Mouse (Mus musculus) heart, adult 2 months (tissue): ENCODE results near the gene Gprin1. TPM values are rescaled to one million over a fixed set of nuclear protein-coding genes. Genes with fewer than 3 reads are reported as not detected.

Experiments used
- DNase-seq, 2 experiments: peaks; one replicate each; pipeline ENCODE4 v3.0.0; 2021
- H3K27ac ChIP-seq: fragments of 200-600 bp; 2 replicates; pipeline ENCODE4 v1.8.1; 2022
- H3K27me3 ChIP-seq: fragments of 200-500 bp; 2 replicates; pipeline ENCODE4 v1.6.1; 2012; ENCODE audit warnings: mild to moderate bottlenecking, low read length, inconsistent platforms, mixed read lengths; ENCODE audit not compliant: control insufficient read depth, insufficient read depth
- H3K36me3 ChIP-seq: fragments of 200-500 bp; 2 replicates; pipeline ENCODE4 v1.6.1; 2012; ENCODE audit warnings: low read length, inconsistent platforms; ENCODE audit not compliant: control insufficient read depth, insufficient read depth
- H3K4me1 ChIP-seq: fragments of 200-500 bp; 2 replicates; pipeline ENCODE4 v1.6.1; 2011; ENCODE audit warnings: low read length; ENCODE audit not compliant: control insufficient read depth, insufficient read depth
- H3K4me3 ChIP-seq: fragments of 200-600 bp; 2 replicates; pipeline ENCODE4 v1.8.1; 2022
- H3K79me2 ChIP-seq: fragments of 200-500 bp; replicated peaks from 2 replicates; pipeline ENCODE4 v1.6.1; 2012; ENCODE audit warnings: mild to moderate bottlenecking, inconsistent platforms, low read length, moderate library complexity, mixed read lengths; ENCODE audit not compliant: control insufficient read depth, insufficient read depth
- H3K9ac ChIP-seq: fragments of 200-500 bp; 2 replicates; pipeline ENCODE4 v1.6.1; 2012; ENCODE audit warnings: low read depth, mild to moderate bottlenecking, control low read depth, inconsistent platforms, low read length, mixed read lengths
- CTCF ChIP-seq: fragments of 200-600 bp; IDR thresholded peaks from 2 replicates; pipeline ENCODE4 v1.8.1; 2022; ENCODE audit warnings: antibody characterized with exemption, mild to moderate bottlenecking, moderate library complexity
- EP300 ChIP-seq: fragments of 200-500 bp; IDR thresholded peaks from 2 replicates; pipeline ENCODE4 v1.6.1; 2011; ENCODE audit warnings: low read depth, low read length, control low read depth; ENCODE audit not compliant: insufficient read depth
- POLR2A ChIP-seq: fragments of 200-500 bp; IDR thresholded peaks from 2 replicates; pipeline ENCODE4 v1.6.1; 2011; ENCODE audit warnings: mild to moderate bottlenecking, low read depth, low read length, control low read depth; ENCODE audit not compliant: insufficient read depth
- WGBS: fragments of 180-500 bp; shearing (Covaris S2); methylation state at CpG from one replicate; pipeline ENCODE4 v1.1.7; 2018; 5-methylcytosine and 5-hydroxymethylcytosine counted together
- intact Hi-C: fragments of 180-260 bp; cut with DNase I; formaldehyde crosslinking; loops from one replicate; pipeline ENCODE4 v1.15.1; 2025
- polyA plus RNA-seq: library from polyadenylated mRNA; depleted of rRNA; stranded (reverse); fragments of >200 nt; gene quantifications from 2 replicates; pipeline ENCODE4 v1.2.3, GENCODE M21; 2012
- total RNA-seq, 2 experiments: library from RNA; stranded (reverse); gene quantifications; 2 replicates each; pipeline ENCODE4 v1.2.3; 2021

Gprin1 gene
- total and polyA plus RNA-seq, 3 experiments, result not detected

GRCm38 (mm10) chr13:54758045-54758755 lies 8.5 kb upstream of the Gprin1 start:
- intact Hi-C loops, result no loop called here

GRCm38 (mm10) chr13:54757093-54757830 lies 7.6 kb upstream of the Gprin1 start:
- WGBS, result 45% methylated on average over 10 of the region's 10 CpGs
- no peak overlapping the region for H3K27ac ChIP-seq
- TF ChIP-seq EP300 (no peak), CTCF (no peak), POLR2A (no peak)
- H3K79me2 ChIP-seq, result no peaks in the 10 kb centered on the region
- H3K27me3 ChIP-seq, result peaks cover 3% of the 10 kb centered on the region
- H3K4me1 ChIP-seq, result no peaks in the 10 kb centered on the region
- intact Hi-C loops, result no loop called here
- H3K9ac ChIP-seq, result no peak overlapping the region
- no peak for DNase-seq
- no peak overlapping the region for H3K4me3 ChIP-seq
- no peaks in the 10 kb centered on the region for H3K36me3 ChIP-seq

More at GRCm38 (mm10) chr13:54758045-54758755, 8.5 kb upstream of the Gprin1 start:
- TF ChIP-seq CTCF (peak; percentile 61), POLR2A (no peak)
- no peaks in the 10 kb centered on the region for H3K36me3 ChIP-seq
- H3K27me3 ChIP-seq, result peaks cover 3% of the 10 kb centered on the region
- no peak overlapping the region for H3K27ac ChIP-seq
- peak; percentile 54 to 60 for DNase-seq
- no peak overlapping the region for H3K4me3 ChIP-seq
- WGBS, result under 1% methylated on average over 43 of the region's 43 CpGs
- H3K79me2 ChIP-seq, result no peaks in the 10 kb centered on the region
- no peaks in the 10 kb centered on the region for H3K4me1 ChIP-seq
- H3K9ac ChIP-seq, result no peak overlapping the region

- WGBS, result 84% methylated on average over 8 of the region's 8 CpGs
- Histone ChIP-seq H3K9ac (no peak overlapping the region), H3K36me3 (no peaks in the 10 kb centered on the region), H3K79me2 (no peaks in the 10 kb centered on the region), H3K27ac (no peak overlapping the region), H3K27me3 (peaks cover 4% of the 10 kb centered on the region), H3K4me3 (no peak overlapping the region), H3K4me1 (no peaks in the 10 kb centered on the region)
- intact Hi-C loops, result no loop called here
- DNase-seq, result no peak
- TF ChIP-seq EP300 (no peak), CTCF (no peak), POLR2A (no peak)
Observed at GRCm38 (mm10) chr13:54756156-54756712, 6.6 kb upstream of the Gprin1 start.

DNA sequence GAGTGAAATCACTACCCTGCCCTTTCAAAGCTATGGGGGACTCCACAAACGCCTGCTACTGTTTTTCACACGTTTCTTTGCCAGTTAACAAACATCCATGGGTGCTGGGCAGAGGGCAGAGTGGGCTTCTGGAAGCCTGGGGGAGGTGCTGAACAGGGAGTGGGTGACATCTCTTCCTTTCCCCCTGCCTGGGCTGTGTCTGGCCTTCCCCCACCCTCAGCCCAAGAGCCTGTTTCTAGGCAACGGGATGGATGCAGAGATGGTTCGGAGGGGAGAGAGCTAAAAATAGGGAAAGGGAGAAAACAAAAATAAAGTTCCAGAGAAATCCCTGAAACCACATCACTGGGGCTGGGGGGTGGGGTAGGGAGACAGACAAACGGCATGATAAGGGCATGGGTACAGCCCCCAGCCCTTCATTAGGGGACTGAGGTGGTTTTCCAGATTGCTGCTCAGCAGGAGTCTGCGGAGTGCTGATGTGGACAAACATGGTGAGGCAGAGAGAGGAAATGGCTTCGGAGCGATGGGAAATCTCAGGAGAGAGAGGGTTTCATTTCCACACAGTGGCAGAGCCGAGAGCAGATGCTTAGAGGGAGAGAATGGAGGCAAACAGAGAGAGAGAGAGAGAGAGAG lies 5.6 kb upstream of the Gprin1 start:
- Histone ChIP-seq H3K79me2 (no peaks in the 10 kb centered on the region), H3K27ac (no peak overlapping the region), H3K36me3 (no peaks in the 10 kb centered on the region), H3K4me3 (no peak overlapping the region), H3K4me1 (no peaks in the 10 kb centered on the region), H3K27me3 (peaks cover 3% of the 10 kb centered on the region), H3K9ac (no peak overlapping the region)
- DNase-seq, result no peak
- TF ChIP-seq CTCF, result no peak
- TF ChIP-seq POLR2A, result no peak
- no peak for TF ChIP-seq EP300
- intact Hi-C loops, result no loop called here
- WGBS, result 4% methylated on average over 9 of the region's 9 CpGs

DNA sequence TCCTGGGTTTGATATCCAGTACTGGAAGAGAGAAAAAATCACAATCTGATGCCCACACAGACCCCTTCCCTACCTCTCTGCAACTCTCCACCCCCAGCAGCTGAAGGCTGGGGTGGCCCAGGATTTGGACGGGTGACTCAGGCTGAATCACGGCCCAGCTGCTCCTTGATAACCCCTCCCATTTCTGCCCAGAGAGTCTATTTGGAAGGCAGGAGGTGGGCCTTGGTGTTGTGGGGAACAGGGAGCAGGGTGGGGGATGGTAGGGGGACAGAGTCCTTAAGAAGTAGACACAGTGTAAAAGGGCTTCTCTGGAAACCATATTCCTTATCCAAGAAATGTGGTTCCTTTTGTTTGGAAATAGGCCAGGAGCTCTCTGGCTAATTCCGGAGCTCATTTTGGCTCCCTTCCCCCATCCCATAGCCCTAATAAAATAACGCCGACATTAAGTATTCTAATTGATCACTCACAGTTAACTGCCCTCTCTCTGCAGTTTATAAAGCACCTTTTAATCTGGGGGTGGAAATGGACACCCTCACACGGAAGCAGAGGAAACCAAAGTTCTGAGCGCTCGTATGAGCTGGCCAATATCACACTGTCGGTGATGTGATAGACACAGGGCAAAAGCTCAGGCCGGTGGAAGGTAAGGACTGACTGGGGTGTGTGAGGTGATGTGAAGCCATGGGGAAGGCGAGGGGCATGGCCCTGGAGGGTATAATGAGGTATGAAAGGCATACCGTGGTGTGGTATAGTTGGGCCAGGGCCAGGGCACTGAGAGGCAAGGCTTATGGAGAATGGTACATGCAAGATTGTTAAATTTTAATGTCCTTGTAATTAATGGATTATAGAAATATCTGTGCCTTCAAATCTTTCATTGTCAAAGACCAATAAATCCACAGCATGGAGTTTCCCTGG lies 4.8 kb upstream of the Gprin1 start:
- Histone ChIP-seq H3K9ac (no peak overlapping the region), H3K4me3 (no peak overlapping the region), H3K79me2 (no peaks in the 10 kb centered on the region), H3K36me3 (no peaks in the 10 kb centered on the region), H3K27me3 (peaks cover 5% of the 10 kb centered on the region), H3K27ac (no peak overlapping the region), H3K4me1 (no peaks in the 10 kb centered on the region)
- no peak for DNase-seq
- TF ChIP-seq POLR2A, result no peak
- no peak for TF ChIP-seq EP300
- TF ChIP-seq CTCF, result no peak
- intact Hi-C loops, result no loop called here
- WGBS, result 29% methylated on average over 12 of the region's 12 CpGs
